Mouse (Mus musculus): Measurements from ENCODE around the gene Akain1.
A peak's percentile ranks its signal among the peaks of the same experiment; 100 is the strongest.

The Akain1 gene

GRCm38 (mm10) chr17:69479261-69479660 lies 40.1 kb downstream of the Akain1 start:
- no peak for DNase-seq (ENCODE audit: extremely low spot score, low read depth, low spot score)

DNA sequence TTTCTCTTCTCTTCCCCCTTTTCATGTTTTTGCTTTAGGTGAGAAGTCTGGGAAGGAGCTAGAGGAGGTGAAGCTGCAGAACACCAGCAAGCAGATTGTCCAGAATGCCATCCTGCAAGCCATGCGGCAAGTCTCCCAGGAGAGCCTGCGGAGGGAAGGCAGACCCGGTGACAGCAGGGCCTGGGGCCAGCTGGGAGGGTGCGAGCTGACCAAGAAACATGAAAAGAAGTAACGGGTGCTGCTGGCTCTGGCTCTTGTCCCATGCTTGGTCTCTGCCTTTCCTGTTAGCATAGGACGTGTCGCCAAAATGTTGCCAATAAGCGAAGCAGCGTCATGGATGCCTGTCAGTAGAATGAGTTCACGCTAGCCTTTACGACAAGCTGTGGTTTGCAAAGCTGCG lies 48.0 kb downstream of the Akain1 start:
- no peak for DNase-seq (ENCODE audit: extremely low spot score, low read depth, low spot score)

DNA sequence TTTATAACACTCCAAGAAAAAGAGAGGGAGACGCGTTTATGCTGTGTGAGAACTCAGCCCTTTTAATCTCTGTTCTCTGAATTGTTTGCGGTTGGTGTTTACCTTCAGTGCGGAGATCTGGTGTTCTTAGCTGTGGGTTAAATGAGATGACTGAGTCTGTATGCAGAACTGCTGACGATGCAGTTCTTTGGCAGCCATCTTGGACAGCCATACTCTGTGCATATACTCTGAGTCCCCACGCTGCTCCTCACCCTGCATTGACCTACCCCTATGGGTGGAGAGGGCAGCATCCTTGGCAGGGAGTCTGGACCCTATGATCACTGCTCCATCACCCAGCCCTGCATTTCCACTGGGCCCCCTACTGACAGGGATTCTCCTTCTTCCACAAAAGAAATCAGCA lies 48.8 kb downstream of the Akain1 start:
- no peak for DNase-seq (ENCODE audit: extremely low spot score, low read depth, low spot score)

DNA sequence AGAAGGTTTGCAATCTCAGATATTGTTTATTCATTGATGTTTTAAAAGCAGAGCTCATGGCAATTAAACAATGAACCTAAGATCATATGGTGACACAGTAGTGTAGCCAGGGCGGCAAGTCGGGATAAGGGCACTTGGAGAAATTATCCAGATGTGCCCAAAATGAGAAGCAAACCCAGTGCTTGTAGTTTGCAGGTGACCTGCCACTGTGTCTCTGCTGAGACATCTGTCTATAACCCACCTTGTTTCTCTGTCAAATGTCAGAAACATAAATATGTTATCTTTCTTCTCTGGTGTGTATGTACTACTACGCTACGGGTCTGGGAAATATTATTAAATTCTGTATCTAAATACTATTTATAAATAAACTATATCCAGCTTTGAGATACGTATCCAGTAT lies 49.7 kb downstream of the Akain1 start:
- DNase-seq (ENCODE audit: extremely low spot score, low read depth, low spot score) = no peak

- no peak for DNase-seq (ENCODE audit: extremely low spot score, low read depth, low spot score)
These were observed 53.2 kb downstream of the Akain1 start for GRCm38 (mm10) chr17:69492368-69492767.

- DNase-seq (ENCODE audit: extremely low spot score, low read depth, low spot score) = no peak
These were observed 56.4 kb downstream of the Akain1 start for GRCm38 (mm10) chr17:69495531-69495930.

GRCm38 (mm10) chr17:69496125-69496524 lies 57.0 kb downstream of the Akain1 start:
- DNase-seq (ENCODE audit: extremely low spot score, low read depth, low spot score) = no peak

- no peak for DNase-seq (ENCODE audit: extremely low spot score, low read depth, low spot score)
These were observed 58.2 kb downstream of the Akain1 start for GRCm38 (mm10) chr17:69497315-69497714.

GRCm38 (mm10) chr17:69498913-69499312 lies 59.8 kb downstream of the Akain1 start:
- no peak for DNase-seq (ENCODE audit: extremely low spot score, low read depth, low spot score)

- no peak for DNase-seq (ENCODE audit: extremely low spot score, low read depth, low spot score)
These were observed 60.3 kb downstream of the Akain1 start for GRCm38 (mm10) chr17:69499441-69499840.

DNA sequence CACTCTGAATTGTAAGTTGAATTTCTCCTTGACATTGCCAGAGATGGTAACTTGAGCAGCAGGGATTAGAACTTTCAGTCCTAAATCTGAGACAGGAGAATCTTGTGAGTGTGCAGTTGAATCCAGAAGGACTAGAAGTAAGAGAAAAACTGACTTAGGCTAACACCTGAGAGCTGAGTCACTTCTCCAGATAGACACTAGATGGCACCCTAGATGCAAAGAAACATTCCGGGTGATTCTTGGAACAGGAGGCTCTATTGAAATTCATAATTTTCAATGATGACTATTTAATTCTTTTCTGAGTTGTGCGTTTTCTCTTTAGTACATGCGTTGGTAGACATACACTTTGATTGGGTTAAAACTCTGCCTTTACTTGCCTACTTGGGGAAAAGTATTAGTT lies 66.9 kb downstream of the Akain1 start:
- DNase-seq (ENCODE audit: extremely low spot score, low read depth, low spot score) = no peak

DNA sequence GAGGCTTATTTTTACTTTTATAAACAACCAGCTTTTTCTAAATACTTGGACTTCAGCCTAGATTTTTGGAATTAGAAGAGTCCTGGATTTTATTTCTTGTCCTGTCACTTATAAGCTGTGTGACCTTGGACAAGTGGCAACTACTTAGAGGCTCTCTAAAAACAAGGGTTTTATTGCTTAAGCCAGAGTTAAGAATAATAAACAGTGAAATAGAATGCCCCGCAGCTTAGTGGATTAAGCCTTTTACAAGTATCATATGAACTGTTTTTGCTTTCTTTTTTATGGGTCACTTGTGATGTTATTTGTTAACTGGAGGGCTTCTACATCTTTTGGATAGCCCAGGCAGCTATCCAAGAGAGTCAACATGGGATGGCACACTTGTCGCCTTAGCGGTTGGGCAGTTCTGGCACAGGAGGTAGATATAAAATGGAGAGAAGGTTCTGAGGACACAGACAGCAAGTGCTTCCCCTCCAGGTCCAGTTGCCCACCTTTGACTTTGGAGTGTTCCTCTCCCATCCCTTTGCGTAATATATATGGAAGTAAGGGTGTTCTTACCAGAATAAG lies 77.3 kb downstream of the Akain1 start:
- no peak for DNase-seq (ENCODE audit: extremely low spot score, low read depth, low spot score)

GRCm38 (mm10) chr17:69531472-69531871 lies 92.3 kb downstream of the Akain1 start:
- peak; percentile 49 for DNase-seq (ENCODE audit: extremely low spot score, low read depth, low spot score)
